Mouse (Mus musculus) midbrain, postnatal 0 days (tissue): ENCODE data around the gene Hyou1. TPM values are rescaled to one million over a fixed set of nuclear protein-coding genes. Genes with fewer than 3 reads are reported as not detected.

ENCODE experiments used
- ATAC-seq: fragments of 200-750 bp; cut with Nextera tagmentation; 2 replicates; pipeline ENCODE4 v1.8.0; 2017; ENCODE audit warnings: moderate number of reproducible peaks, mild to moderate bottlenecking, moderate TSS enrichment, moderate library complexity; ENCODE audit not compliant: low FRiP score
- DNase-seq: peaks from one replicate; pipeline ENCODE4 v3.0.0-alpha.2; 2015; ENCODE audit warnings: low spot score
- H3K27ac ChIP-seq: fragments of 300-500 bp; sonication (generic); 2 replicates; pipeline ENCODE4 v1.5.1; 2014; ENCODE audit warnings: low read depth, mild to moderate bottlenecking, low read length, mixed read lengths
- H3K27me3 ChIP-seq: fragments of 300-500 bp; sonication (generic); 2 replicates; pipeline ENCODE4 v1.6.1; 2014; ENCODE audit warnings: low read length, control low read depth, mixed read lengths; ENCODE audit not compliant: insufficient read depth
- H3K36me3 ChIP-seq: fragments of 300-500 bp; sonication (generic); 2 replicates; pipeline ENCODE4 v1.6.1; 2014; ENCODE audit warnings: low read length, control low read depth, mixed read lengths; ENCODE audit not compliant: insufficient read depth
- H3K4me1 ChIP-seq: fragments of 300-500 bp; sonication (generic); 2 replicates; pipeline ENCODE4 v1.6.1; 2014; ENCODE audit warnings: mild to moderate bottlenecking, control low read depth, antibody characterized with exemption, low read length, mixed read lengths; ENCODE audit not compliant: insufficient read depth
- H3K4me2 ChIP-seq: fragments of 300-500 bp; sonication (generic); 2 replicates; pipeline ENCODE4 v1.6.1; 2014; ENCODE audit warnings: low read depth, mild to moderate bottlenecking, low read length, mixed read lengths; ENCODE audit not compliant: poor library complexity, severe bottlenecking
- H3K4me3 ChIP-seq: fragments of 300-500 bp; sonication (generic); 2 replicates; pipeline ENCODE4 v1.5.1; 2014; ENCODE audit warnings: low read depth, mild to moderate bottlenecking, low read length, moderate library complexity
- H3K9ac ChIP-seq: fragments of 300-500 bp; sonication (generic); replicated peaks from 2 replicates; pipeline ENCODE4 v1.6.1; 2014; ENCODE audit warnings: mild to moderate bottlenecking, low read length, moderate library complexity, mixed read lengths; ENCODE audit not compliant: poor library complexity, severe bottlenecking
- H3K9me3 ChIP-seq: fragments of 300-500 bp; sonication (generic); 2 replicates; pipeline ENCODE4 v1.6.1; 2016; ENCODE audit warnings: low read length, control low read depth
- CTCF ChIP-seq: IDR thresholded peaks from 2 replicates; pipeline ENCODE4 v1.5.1; 2016; ENCODE audit warnings: antibody characterized with exemption, mild to moderate bottlenecking
- WGBS: fragments of 180-500 bp; shearing (Covaris S2); extraction: QIAGEN DNeasy Blood & Tissue Kit; methylation state at CpG from one replicate; pipeline ENCODE4 v1.1.7; 2014; 5-methylcytosine and 5-hydroxymethylcytosine counted together
- polyA plus RNA-seq: library from polyadenylated mRNA; unstranded; fragments of >200 nt; fragmentation: Nextera tagmentation; extraction: Ambion mirVana; gene quantifications from 2 replicates; pipeline ENCODE4 v1.2.1, GENCODE M21; 2015
- total RNA-seq: library from RNA; depleted of rRNA; stranded (reverse); fragments of >200 nt; gene quantifications from 2 replicates; pipeline ENCODE4 v1.2.3, GENCODE M21; 2014

The Hyou1 gene
- total and polyA plus RNA-seq, 2 experiments from 2014 or later = 18.5 to 64.7 TPM

DNA sequence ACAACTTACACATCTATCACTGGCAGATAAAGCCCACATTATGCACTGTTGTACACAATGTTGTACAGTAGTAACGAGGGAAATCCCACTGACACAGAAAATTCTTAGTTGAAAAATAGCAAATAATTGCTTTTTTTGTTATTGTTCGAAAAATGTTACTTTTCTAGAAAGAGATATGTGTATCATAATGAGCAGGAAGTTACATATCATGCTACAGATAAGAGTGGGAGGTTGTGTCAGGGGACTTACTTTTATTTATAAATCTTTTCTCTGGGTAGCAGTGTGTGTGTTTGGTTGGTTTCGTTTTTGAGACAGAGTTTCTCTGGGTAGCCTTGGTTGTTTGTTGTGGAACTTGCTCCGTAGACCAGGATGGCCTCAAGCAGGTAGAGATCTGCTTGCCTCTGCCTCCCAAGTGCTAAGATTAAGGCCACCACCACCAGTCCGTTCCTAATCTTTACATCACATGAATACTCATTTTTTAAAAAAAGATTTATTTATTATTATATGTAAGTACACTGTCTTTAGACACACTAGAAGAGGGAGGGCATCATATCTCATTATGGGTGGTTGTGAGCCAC is 1.0 kb upstream of the Hyou1 start:
- peak overlapping the region; percentile 86; the same call in 1 of the 2 replicates for H3K27ac ChIP-seq
- no peaks in the 10 kb centered on the region for H3K9me3 ChIP-seq
- WGBS = 92% methylated on average over 5 of the region's 5 CpGs
- H3K36me3 ChIP-seq = peaks cover 21% of the 10 kb centered on the region
- H3K9ac ChIP-seq = 0 out of 2 replicates have a peak overlapping the region, but pooled peaks have one; percentile 74
- DNase-seq (no peak), ATAC-seq (no peak)
- peaks cover 9% of the 10 kb centered on the region; the same call in 1 of the 2 replicates for H3K4me1 ChIP-seq
- peak overlapping the region; percentile 55 for H3K4me2 ChIP-seq
- no peak for TF ChIP-seq CTCF
- H3K4me3 ChIP-seq = peak overlapping the region; percentile 92
- no peaks in the 10 kb centered on the region for H3K27me3 ChIP-seq

DNA sequence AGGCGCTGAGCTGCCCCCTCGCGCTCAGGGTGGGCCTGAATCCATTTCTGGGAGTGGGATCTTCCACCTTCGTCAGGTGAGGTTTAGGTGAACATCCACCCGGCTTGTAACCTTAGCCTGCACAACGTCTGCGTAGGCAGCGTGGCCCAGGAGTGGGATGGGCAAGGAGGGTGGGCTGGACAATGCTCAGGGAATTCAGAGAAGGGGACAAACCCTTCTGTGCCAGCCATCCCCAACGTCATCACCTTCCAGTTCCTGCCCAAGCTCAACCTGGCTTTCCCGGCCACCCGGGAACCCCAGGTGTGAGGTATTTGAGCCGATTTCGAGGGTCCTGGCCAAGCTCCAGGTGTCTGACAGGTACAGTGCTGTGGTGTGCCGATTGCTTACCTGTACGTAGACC is 572 bp downstream of the Hyou1 start:
- TF ChIP-seq CTCF = no peak
- H3K4me2 ChIP-seq = peak overlapping the region; percentile 94
- no peaks in the 10 kb centered on the region for H3K9me3 ChIP-seq
- peak overlapping the region; percentile 83 for H3K27ac ChIP-seq
- 11% methylated on average over 15 of the region's 15 CpGs for WGBS
- H3K4me3 ChIP-seq = peak overlapping the region; percentile 92
- DNase-seq (no peak), ATAC-seq (peak; percentile 28; the same call in 1 of the 2 replicates)
- no peaks in the 10 kb centered on the region for H3K27me3 ChIP-seq
- H3K9ac ChIP-seq = peak overlapping the region; percentile 95
- peaks cover 9% of the 10 kb centered on the region; the same call in 1 of the 2 replicates for H3K4me1 ChIP-seq
- peaks cover 37% of the 10 kb centered on the region for H3K36me3 ChIP-seq

DNA sequence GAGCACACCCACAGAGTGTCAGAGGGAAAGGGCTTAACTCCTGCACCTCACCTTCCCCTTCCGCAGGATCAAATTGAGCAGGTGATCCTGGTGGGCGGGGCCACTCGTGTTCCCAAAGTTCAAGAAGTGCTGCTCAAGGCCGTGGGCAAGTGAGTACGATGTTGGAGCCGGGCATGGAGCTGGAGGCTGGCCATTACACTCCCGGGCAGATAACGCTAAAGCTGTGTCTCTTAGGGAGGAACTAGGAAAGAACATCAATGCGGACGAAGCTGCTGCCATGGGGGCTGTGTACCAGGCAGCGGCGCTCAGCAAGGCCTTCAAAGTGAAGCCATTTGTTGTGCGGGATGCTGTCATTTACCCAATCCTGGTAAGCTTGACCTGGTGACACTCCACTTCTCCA is 5.3 kb downstream of the Hyou1 start:
- H3K36me3 ChIP-seq = peaks cover 79% of the 10 kb centered on the region
- ATAC-seq (no peak), DNase-seq (no peak)
- no peak for TF ChIP-seq CTCF
- H3K4me2 ChIP-seq = no peak overlapping the region
- H3K9ac ChIP-seq = no peak overlapping the region
- no peak overlapping the region for H3K27ac ChIP-seq
- H3K9me3 ChIP-seq = no peaks in the 10 kb centered on the region
- WGBS = 91% methylated on average over 13 of the region's 13 CpGs
- H3K4me3 ChIP-seq = no peak overlapping the region
- H3K4me1 ChIP-seq = peaks cover 9% of the 10 kb centered on the region; the same call in 1 of the 2 replicates
- H3K27me3 ChIP-seq = no peaks in the 10 kb centered on the region

DNA sequence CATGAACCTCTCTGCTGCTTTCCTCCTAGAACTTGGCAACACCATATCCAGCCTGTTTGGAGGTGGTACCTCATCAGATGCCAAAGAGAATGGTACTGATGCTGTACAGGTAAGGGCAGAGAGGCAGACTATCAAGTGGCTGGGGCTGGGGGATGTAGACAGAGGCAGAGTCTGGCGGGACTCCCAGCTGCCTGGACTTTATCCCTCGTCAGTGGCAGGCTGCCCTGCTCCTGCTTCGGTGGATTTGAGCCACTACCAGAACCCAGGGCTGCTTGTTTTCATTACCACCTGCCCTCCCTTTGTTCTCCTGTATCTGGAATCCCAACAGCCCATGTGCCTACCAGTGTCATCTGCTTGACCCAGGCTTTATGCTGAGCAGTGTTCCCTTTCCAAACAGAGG is 7.9 kb downstream of the Hyou1 start:
- Histone ChIP-seq H3K9me3 (no peaks in the 10 kb centered on the region), H3K27ac (no peak overlapping the region), H3K36me3 (peaks cover 80% of the 10 kb centered on the region), H3K4me1 (no peaks in the 10 kb centered on the region), H3K27me3 (no peaks in the 10 kb centered on the region), H3K9ac (no peak overlapping the region), H3K4me3 (no peak overlapping the region), H3K4me2 (no peak overlapping the region)
- 81% methylated on average over 3 of the region's 3 CpGs for WGBS
- no peak for TF ChIP-seq CTCF
- ATAC-seq = no peak
- no peak for DNase-seq

DNA sequence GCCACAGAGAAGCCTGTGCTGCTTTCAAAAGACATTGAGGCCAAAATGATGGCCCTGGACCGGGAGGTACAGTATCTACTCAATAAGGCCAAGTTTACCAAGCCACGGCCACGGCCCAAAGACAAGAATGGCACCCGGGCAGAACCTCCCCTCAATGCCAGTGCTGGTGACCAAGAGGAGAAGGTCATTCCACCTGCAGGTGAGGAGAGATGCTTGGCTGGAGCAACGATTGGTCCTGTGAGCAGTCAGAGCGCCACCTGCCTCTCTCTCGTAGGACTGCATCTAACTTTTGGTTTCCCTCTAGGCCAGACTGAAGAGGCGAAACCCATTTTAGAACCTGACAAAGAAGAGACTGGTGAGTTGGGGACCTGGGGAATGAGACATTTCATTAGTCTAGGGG is 10.0 kb downstream of the Hyou1 start:
- no peaks in the 10 kb centered on the region for H3K27me3 ChIP-seq
- ATAC-seq (no peak), DNase-seq (peak; percentile 50)
- 64% methylated on average over 8 of the region's 8 CpGs for WGBS
- no peak overlapping the region for H3K4me3 ChIP-seq
- no peaks in the 10 kb centered on the region for H3K9me3 ChIP-seq
- TF ChIP-seq CTCF = peak; percentile 82
- peaks cover 60% of the 10 kb centered on the region for H3K36me3 ChIP-seq
- no peak overlapping the region for H3K27ac ChIP-seq
- no peak overlapping the region for H3K9ac ChIP-seq
- no peaks in the 10 kb centered on the region for H3K4me1 ChIP-seq
- no peak overlapping the region for H3K4me2 ChIP-seq

DNA sequence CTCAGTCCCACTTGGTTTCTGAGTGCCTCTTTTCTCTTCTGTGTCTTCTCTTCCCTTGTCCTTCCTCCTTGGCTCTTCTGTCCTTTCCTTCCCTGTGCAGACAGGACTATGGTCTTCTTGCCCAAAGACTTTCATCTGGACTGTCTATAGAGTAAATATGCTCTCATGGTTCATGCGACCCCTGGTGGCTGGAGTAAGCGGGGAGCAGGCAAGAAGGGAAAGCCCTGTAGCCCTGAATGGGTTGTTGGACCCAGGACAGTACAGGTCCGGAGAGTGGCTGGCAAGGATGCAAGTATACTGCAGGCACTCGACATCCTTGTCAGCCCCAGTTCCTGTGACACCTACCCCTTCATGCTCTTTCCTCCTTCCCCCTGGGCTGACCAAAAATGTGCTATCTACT is 12.2 kb downstream of the Hyou1 start:
- ATAC-seq (peak; percentile 50; the same call in 1 of the 2 replicates), DNase-seq (peak; percentile 61)
- H3K27me3 ChIP-seq = no peaks in the 10 kb centered on the region
- no peak overlapping the region for H3K4me2 ChIP-seq
- peak; percentile 89 for TF ChIP-seq CTCF
- H3K4me1 ChIP-seq = no peaks in the 10 kb centered on the region
- no peak overlapping the region for H3K9ac ChIP-seq
- peaks cover 38% of the 10 kb centered on the region for H3K36me3 ChIP-seq
- 36% methylated on average over 4 of the region's 4 CpGs for WGBS
- H3K9me3 ChIP-seq = no peaks in the 10 kb centered on the region
- no peak overlapping the region for H3K4me3 ChIP-seq
- H3K27ac ChIP-seq = no peak overlapping the region; the same call in 1 of the 2 replicates
